Mouse (Mus musculus): ENCODE data around the gene Arel1. TPM values are rescaled to one million over a fixed set of nuclear protein-coding genes. Genes with fewer than 3 reads are reported as not detected.

Gene Arel1
- polyA plus RNA-seq, 1 experiment: 42.1 TPM

DNA sequence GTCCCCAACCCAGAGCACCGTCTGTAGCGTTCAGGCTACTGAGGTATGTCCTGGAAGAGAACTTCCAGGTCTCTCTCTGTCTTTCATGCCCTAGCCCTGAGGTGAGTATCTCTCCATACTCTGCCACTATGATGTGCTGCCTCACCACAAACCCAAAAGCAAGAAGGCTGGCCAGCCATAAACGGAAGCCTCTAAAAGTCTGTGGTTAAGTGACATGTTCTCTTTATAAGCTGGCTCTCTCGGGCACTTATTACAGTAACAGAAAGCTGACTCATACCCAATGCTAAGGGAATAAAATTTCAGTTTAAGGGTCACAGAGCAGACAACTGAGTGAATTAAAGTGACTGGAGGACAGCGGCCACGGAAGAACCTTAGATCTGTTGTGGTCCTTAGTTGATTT lies 44.2 kb downstream of the Arel1 start:
- no peaks in the 10 kb centered on the region for H3K4me1 ChIP-seq (replicated peaks; ENCODE audit: control insufficient read depth, insufficient read depth, low read length)
- H3K27me3 ChIP-seq (ENCODE audit: control insufficient read depth, insufficient read depth, low read length): no peaks in the 10 kb centered on the region
- peaks cover 59% of the 10 kb centered on the region for H3K36me3 ChIP-seq (ENCODE audit: control insufficient read depth, insufficient read depth, low read length)
- TF ChIP-seq POLR2A (IDR thresholded peaks at IDR 0.05; ENCODE audit: control insufficient read depth, extremely low read depth, insufficient read depth, low read length, poor library complexity): no peak
- no peak for TF ChIP-seq CTCF (IDR thresholded peaks at IDR 0.05; ENCODE audit: borderline replicate concordance, control insufficient read depth, extremely low read depth, insufficient read depth, low read length, poor library complexity)
- no peak for DNase-seq
- H3K4me3 ChIP-seq (ENCODE audit: control insufficient read depth, insufficient read depth, low read length): no peak overlapping the region
- WGBS: 46% methylated on average over 6 of the region's 6 CpGs
- no peak overlapping the region for H3K27ac ChIP-seq (ENCODE audit: control insufficient read depth, insufficient read depth, low read length)

DNA sequence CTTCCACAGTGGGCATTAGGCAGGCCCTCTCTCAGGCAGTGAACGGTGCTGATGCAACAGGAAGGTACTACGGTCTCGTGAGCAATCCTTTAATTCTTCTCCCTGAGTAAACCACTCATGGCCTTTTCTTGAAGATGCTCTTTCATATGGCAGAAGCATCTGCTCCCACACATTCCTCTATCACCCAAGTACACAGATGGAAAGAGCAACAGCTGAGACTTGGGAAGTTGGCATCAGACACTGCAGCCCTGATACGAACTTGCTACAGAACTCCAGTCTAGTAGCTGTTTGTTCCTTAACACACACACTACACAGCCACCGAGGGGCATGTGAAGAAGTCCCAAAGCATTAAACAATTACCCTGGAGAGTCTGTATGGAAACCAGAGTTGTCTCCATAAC lies 46.4 kb downstream of the Arel1 start:
- no peak overlapping the region for H3K4me3 ChIP-seq (ENCODE audit: control insufficient read depth, insufficient read depth, low read length)
- DNase-seq: no peak
- no peak overlapping the region for H3K27ac ChIP-seq (ENCODE audit: control insufficient read depth, insufficient read depth, low read length)
- peaks cover 57% of the 10 kb centered on the region for H3K36me3 ChIP-seq (ENCODE audit: control insufficient read depth, insufficient read depth, low read length)
- no peak for TF ChIP-seq CTCF (IDR thresholded peaks at IDR 0.05; ENCODE audit: borderline replicate concordance, control insufficient read depth, extremely low read depth, insufficient read depth, low read length, poor library complexity)
- 96% methylated on average over 5 of the region's 5 CpGs for WGBS
- no peaks in the 10 kb centered on the region for H3K4me1 ChIP-seq (replicated peaks; ENCODE audit: control insufficient read depth, insufficient read depth, low read length)
- H3K27me3 ChIP-seq (ENCODE audit: control insufficient read depth, insufficient read depth, low read length): no peaks in the 10 kb centered on the region

DNA sequence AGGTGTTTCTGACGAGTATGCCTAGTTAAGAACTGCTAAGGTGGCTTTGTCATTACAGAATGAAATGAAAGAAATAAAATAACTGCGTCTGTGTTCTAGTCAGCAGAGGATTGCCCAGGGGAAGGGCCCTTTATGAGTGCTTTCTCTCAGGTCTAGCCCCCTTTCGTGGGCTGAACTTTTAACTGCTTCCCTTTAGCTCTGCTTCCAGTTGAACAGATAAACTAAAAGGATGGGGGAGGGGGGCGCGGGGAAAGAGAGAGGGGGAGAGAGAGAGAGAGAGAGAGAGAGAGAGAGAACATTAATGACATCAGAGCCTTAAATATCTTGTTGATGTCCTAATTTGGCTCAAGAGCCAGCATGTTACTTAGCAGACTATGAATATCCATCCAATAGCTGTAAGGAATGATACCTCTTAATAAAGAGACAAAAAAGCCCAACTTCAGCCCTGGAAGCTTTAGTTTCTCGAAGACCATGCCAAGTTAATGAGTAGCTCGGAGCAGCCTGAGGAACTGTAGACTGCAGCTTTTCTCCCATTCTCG lies 48.8 kb downstream of the Arel1 start:
- TF ChIP-seq CTCF (IDR thresholded peaks at IDR 0.05; ENCODE audit: borderline replicate concordance, control insufficient read depth, extremely low read depth, insufficient read depth, low read length, poor library complexity) (no peak), POLR2A (IDR thresholded peaks at IDR 0.05; ENCODE audit: control insufficient read depth, extremely low read depth, insufficient read depth, low read length, poor library complexity) (no peak)
- no peaks in the 10 kb centered on the region for H3K4me1 ChIP-seq (replicated peaks; ENCODE audit: control insufficient read depth, insufficient read depth, low read length)
- DNase-seq: no peak
- 97% methylated on average over 8 of the region's 8 CpGs for WGBS
- H3K27me3 ChIP-seq (ENCODE audit: control insufficient read depth, insufficient read depth, low read length): no peaks in the 10 kb centered on the region
- H3K36me3 ChIP-seq (ENCODE audit: control insufficient read depth, insufficient read depth, low read length): peaks cover 55% of the 10 kb centered on the region
- no peak overlapping the region for H3K27ac ChIP-seq (ENCODE audit: control insufficient read depth, insufficient read depth, low read length)
- no peak overlapping the region for H3K4me3 ChIP-seq (ENCODE audit: control insufficient read depth, insufficient read depth, low read length)

DNA sequence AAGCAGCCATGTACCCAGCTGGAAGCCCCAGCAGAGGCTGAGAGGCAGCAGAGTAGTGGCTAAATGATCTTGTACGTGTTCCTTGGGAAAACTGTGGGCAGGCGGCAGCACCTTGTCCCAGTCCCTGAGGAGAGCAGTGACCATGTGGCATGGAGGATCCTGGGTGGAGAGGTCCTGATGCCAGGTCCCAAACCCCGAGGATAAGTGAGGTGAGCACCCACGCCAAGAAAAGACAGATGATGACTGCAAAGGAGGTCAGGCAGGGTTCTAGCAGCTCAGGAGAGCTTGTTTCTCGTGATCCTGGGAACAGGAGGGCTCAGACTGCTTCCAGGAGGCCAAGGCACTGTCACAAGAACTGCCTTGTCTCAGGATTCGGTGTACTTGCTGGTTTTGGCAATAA lies 51.9 kb downstream of the Arel1 start:
- WGBS: 93% methylated on average over 6 of the region's 6 CpGs
- TF ChIP-seq POLR2A (IDR thresholded peaks at IDR 0.05; ENCODE audit: control insufficient read depth, extremely low read depth, insufficient read depth, low read length, poor library complexity) (no peak), CTCF (IDR thresholded peaks at IDR 0.05; ENCODE audit: borderline replicate concordance, control insufficient read depth, extremely low read depth, insufficient read depth, low read length, poor library complexity) (no peak)
- Histone ChIP-seq H3K4me3 (ENCODE audit: control insufficient read depth, insufficient read depth, low read length) (no peak overlapping the region), H3K27me3 (ENCODE audit: control insufficient read depth, insufficient read depth, low read length) (no peaks in the 10 kb centered on the region), H3K4me1 (replicated peaks; ENCODE audit: control insufficient read depth, insufficient read depth, low read length) (no peaks in the 10 kb centered on the region), H3K36me3 (ENCODE audit: control insufficient read depth, insufficient read depth, low read length) (peaks cover 45% of the 10 kb centered on the region), H3K27ac (ENCODE audit: control insufficient read depth, insufficient read depth, low read length) (no peak overlapping the region)
- DNase-seq: no peak

DNA sequence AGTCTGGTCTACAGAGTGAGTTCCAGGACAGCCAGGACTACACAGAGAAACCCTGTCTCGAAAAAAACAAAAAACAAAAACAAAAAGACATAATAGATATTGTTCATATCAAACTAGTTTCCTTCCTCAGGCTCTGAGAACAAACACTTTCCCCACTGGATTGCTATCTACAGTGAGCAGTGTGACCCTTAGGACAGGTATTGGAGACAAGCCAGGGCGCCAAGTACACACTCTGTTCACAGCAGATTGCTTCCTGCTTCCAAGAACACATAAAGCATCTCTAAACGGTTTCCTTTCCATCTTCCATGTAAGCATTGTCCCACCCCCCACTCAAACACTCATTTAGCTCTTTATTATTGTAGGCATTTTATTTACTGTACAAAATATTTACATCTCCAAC lies 52.9 kb downstream of the Arel1 start:
- Histone ChIP-seq H3K27ac (ENCODE audit: control insufficient read depth, insufficient read depth, low read length) (no peak overlapping the region), H3K4me3 (ENCODE audit: control insufficient read depth, insufficient read depth, low read length) (no peak overlapping the region), H3K4me1 (replicated peaks; ENCODE audit: control insufficient read depth, insufficient read depth, low read length) (no peaks in the 10 kb centered on the region), H3K36me3 (ENCODE audit: control insufficient read depth, insufficient read depth, low read length) (peaks cover 37% of the 10 kb centered on the region), H3K27me3 (ENCODE audit: control insufficient read depth, insufficient read depth, low read length) (no peaks in the 10 kb centered on the region)
- WGBS: 88% methylated on average over 3 of the region's 3 CpGs
- no peak for DNase-seq
- no peak for TF ChIP-seq CTCF (IDR thresholded peaks at IDR 0.05; ENCODE audit: borderline replicate concordance, control insufficient read depth, extremely low read depth, insufficient read depth, low read length, poor library complexity)
- TF ChIP-seq POLR2A (IDR thresholded peaks at IDR 0.05; ENCODE audit: control insufficient read depth, extremely low read depth, insufficient read depth, low read length, poor library complexity): no peak

DNA sequence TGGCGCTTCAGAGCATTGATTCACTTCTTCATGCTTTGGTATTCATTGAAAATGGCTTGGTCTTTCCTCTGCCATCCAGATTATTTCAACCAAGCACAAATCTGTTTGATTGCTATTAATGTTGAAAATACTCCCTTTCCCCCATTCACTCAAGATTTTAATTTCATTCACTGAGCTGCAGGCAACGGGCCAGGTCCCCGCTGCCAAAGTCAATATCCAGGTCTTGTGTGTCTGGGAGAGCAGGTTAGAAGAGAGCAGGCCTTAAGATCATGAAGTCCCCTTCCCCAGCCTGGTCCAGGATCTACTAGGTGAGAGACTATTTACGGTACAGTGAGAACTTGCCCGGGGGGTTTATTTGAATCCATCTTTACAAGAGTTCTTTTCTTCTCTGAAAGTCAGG lies 55.7 kb downstream of the Arel1 start:
- 85% methylated on average over 5 of the region's 5 CpGs for WGBS
- no peak for DNase-seq

DNA sequence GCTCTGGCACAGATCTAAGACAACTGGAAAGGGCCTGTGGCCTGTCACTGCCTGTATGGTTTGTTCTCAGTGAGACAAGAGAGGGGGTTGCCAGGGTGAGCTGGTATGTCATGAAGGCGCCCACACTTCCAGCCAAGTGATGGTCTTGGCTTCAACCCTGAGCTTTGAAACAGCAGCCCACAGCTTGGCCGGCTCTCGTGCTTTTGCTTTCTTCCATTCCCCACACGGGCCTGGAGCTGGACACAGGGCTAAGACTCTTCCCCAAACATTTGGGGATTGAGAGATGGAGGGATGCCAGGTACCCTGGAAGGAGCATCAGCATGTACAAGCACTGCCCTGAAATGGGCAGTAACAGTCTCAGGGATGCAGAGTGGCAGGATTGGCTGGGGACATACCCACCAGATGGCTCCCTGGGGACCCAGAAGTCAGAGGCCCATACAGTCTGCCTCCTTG lies 58.0 kb downstream of the Arel1 start:
- H3K27ac ChIP-seq (ENCODE audit: control insufficient read depth, insufficient read depth, low read length): no peak overlapping the region
- H3K27me3 ChIP-seq (ENCODE audit: control insufficient read depth, insufficient read depth, low read length): no peaks in the 10 kb centered on the region
- no peak for DNase-seq
- H3K4me1 ChIP-seq (replicated peaks; ENCODE audit: control insufficient read depth, insufficient read depth, low read length): no peaks in the 10 kb centered on the region
- H3K4me3 ChIP-seq (ENCODE audit: control insufficient read depth, insufficient read depth, low read length): no peak overlapping the region
- no peak for TF ChIP-seq CTCF (IDR thresholded peaks at IDR 0.05; ENCODE audit: borderline replicate concordance, control insufficient read depth, extremely low read depth, insufficient read depth, low read length, poor library complexity)
- no peaks in the 10 kb centered on the region for H3K36me3 ChIP-seq (ENCODE audit: control insufficient read depth, insufficient read depth, low read length)
- WGBS: 96% methylated on average over 4 of the region's 4 CpGs

More for the DNA sequence above, 55.7 kb downstream of the Arel1 start:
- no peaks in the 10 kb centered on the region for H3K27me3 ChIP-seq (ENCODE audit: control insufficient read depth, insufficient read depth, low read length)
- TF ChIP-seq CTCF (IDR thresholded peaks at IDR 0.05; ENCODE audit: borderline replicate concordance, control insufficient read depth, extremely low read depth, insufficient read depth, low read length, poor library complexity): no peak
- no peak for TF ChIP-seq POLR2A (IDR thresholded peaks at IDR 0.05; ENCODE audit: control insufficient read depth, extremely low read depth, insufficient read depth, low read length, poor library complexity)
- H3K36me3 ChIP-seq (ENCODE audit: control insufficient read depth, insufficient read depth, low read length): peaks cover 15% of the 10 kb centered on the region
- no peak overlapping the region for H3K27ac ChIP-seq (ENCODE audit: control insufficient read depth, insufficient read depth, low read length)
- no peaks in the 10 kb centered on the region for H3K4me1 ChIP-seq (replicated peaks; ENCODE audit: control insufficient read depth, insufficient read depth, low read length)
- H3K4me3 ChIP-seq (ENCODE audit: control insufficient read depth, insufficient read depth, low read length): no peak overlapping the region
